Mouse (Mus musculus): ENCODE results near the gene Kctd12. TPM values are rescaled to one million over a fixed set of nuclear protein-coding genes. Genes with fewer than 3 reads are reported as not detected.

Gene Kctd12
- polyA plus RNA-seq, 3 experiments from 2014 or later: 0.44 to 1.4 (median 0.91) TPM

DNA sequence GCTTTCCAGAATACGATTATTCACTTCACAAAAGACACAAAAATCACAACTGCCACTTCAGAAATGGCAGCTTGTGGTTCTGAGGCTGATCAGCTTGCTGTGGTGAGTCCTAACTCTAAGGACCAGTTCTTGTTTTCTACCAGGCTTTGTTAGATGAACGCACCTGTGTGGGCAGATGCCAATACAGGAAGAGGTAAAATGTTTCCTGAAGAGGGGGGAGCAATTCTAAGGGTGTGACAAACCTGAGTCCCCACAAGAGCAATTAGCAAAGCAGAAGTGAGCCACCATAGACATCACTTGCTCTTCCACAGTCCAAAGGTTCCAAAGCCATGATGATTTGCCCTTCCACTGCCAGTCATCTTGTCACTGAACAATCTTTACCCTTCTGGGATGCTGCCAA, 20.4 kb downstream of the Kctd12 start:
- no peak for ATAC-seq

DNA sequence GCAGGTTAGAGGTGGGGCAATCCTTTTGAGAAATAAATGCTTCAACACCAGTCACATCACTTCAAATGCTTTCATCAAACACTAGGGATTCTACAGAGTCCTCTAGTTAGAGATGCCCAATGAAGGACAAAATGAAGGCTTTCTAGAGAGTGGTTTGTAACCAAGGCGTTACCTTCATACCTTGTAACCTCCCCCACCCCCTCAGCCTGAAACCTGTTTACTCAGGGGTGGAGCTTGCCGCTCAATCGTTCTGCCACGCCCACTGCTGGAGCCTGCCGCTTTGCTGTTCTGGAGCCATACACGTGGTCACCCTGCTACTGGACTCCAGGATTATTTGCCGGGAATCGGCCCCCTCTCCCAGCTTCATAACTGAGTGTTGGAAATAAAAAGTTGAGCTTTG, 28.9 kb downstream of the Kctd12 start:
- ATAC-seq: no peak

DNA sequence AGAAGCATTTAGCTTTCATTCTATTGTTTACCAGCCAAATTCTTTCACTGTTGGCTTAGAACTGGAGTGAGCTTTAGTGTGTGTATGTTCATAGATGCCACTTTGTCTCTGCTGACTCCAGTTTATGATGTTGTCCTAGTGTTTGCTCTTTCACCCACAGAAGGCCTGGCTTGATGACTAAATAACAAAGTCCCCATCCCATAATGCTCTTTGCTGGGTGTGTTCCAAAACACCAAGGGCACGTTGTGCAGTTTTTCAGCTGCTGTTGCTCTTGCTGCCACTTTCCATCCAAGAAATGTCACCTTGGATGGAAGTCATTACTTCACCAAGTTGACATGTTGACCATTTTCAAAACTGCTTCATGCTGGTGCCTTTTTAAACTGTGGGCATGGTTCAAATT, 30.5 kb downstream of the Kctd12 start:
- no peak for ATAC-seq

DNA sequence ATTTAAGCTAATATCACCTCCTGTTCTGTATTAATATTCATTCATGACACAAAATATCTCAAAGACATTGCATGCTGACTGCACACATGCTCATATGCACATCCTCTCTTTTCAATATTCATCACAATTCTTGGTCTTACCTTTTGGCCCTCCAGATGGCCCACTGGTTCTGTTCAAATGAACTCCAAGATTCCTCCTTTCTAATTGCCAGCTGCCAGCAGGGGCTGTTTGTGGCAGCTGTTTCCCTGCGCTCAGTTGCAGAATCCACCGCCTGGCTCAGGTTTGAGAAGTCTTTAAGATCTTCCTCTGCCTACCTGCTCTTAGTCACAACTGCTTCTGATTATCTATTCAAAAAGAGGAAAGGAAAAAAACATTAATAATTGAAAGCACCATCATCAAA, 34.6 kb downstream of the Kctd12 start:
- no peak for ATAC-seq

DNA sequence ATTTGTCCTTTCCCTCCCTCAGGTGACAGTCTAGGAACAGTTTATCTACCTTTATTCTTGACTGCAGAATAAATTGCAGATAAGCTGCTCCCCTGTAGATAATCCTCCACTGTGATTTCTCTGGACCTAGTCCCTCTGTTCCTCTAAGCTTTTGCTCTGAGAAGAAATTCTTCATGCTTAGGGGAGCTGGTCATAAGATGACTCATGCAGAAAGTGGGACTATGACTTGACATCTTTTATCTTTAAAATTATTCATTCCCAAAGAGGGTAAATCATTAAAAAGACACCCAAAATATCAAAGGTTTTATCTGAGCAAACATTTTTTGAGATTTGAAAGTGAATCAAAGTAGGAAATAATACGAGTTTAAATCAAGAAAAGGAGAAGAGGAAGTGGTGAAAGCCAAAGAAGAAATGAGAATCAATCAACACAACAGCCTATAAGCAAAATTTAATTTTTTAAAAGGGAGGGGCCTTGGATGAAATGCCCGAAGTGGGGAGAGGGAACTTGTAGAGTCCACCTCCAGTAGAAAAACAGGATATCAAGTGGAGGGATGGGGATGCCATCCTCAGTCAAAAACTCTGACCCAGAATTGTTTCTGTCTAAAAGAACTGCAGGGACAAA, 40.1 kb downstream of the Kctd12 start:
- ATAC-seq: no peak

DNA sequence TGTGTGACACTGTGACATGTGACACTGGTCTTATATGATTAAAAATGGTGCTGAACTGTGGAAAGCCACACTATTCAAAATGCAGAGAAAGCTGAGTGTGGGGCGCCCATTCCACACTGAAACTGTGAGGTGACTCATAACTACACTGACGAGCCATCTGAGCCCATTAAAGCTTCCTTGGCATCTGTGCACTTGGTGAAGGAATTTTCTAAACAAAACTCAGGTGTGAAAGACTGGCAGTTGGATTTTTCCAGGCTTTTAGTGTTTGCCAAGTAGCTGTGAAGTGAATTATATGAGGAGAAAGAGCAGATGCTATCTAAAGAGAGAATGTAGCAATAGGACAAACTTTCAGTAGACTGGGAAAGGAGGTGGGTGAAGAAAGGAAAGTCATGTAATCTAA, 47.6 kb downstream of the Kctd12 start:
- ATAC-seq: no peak

DNA sequence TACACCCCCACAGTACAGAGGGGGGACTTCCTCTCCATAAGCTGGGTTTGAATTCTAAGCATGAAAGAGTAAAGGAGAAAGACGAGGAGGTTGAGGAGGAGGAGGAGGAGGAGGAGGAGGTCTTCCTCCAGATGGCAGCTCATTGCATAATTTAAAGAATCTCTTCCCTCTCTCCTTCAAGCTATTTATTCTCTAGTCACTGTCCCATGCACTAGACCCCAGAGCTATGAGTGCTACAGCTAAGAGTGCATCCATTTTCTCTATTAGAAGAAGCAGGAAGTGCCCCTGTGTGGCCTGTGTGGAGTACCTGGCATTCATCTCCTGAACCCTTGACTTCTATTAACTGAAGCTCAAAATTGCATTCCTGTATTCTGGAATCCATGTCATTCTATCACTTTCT, 51.5 kb downstream of the Kctd12 start:
- ATAC-seq: no peak

DNA sequence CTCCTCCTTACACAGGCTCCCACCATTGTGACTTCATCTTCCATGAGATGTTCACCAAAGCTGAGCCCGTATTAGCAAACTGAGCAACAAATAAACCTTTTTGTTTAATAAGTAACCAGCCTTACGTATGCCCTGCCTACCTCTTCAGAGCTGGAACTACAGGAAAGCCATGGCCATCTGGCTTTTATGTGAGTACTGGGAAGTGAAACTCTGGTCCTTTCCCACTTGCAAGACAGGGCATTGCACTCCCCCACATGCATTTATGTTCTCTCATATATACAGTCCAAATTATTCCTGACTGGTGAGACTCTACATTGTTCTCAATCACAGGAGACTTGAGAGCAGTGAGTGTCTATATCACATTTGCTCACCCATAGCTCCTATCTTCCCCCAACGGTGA, 52.9 kb downstream of the Kctd12 start:
- ATAC-seq: no peak

DNA sequence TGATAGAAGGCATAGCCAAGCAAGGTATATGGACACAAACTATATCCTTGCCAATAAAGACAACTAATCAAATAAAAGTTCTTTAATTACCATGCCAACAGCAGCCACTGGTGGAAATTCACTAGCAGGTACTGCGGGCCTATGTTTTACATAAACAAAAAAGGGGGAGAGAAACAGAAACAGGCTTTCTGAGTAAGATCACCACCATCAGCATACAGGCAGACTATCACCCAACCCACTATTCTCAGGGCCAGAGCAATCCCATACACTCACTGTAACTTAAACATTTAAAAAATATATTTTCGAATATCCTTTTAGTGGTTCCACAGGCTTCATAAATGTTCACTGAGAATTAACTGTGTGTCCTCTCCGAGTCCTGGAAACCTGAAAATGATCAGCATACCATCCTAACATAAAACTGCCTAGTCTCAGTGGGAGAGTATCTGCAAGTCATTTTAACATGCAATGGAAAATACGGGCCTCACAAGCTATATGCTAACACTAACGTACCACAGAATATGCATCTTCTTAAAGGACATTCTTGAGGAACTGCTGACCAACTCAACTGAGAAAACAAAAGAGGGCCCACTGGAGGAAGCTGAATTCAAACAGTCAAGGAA, 54.5 kb downstream of the Kctd12 start:
- no peak for ATAC-seq

Other genes starting within 250 kb of the Kctd12 start
- gene Acod1, start 64.3 kb upstream of the Kctd12 start, polyA plus RNA-seq (2017; shearing (Covaris generic)): under 1 TPM in 1 of 3 experiments, not detected in 2; 0.49 TPM
- 10 to 100 TPM; 17.2 to 20.0 (median 17.9) TPM for gene Cln5, start 87.6 kb upstream of the Kctd12 start, polyA plus RNA-seq (2017; shearing (Covaris generic))
- gene Fbxl3, start 116.9 kb upstream of the Kctd12 start, polyA plus RNA-seq (2017; shearing (Covaris generic)): 10 to 100 TPM; 21.5 to 37.7 (median 28.2) TPM